Mouse (Mus musculus) bone marrow macrophage, adult 2 months (primary cell): Measurements from ENCODE around the gene Fam25c.

Source experiments
- CTCF ChIP-seq: IDR thresholded peaks from 2 replicates; pipeline ENCODE4 v1.5.1; 2012; ENCODE audit warnings: low read depth, mild to moderate bottlenecking, low read length, moderate library complexity
- POLR2A ChIP-seq: IDR thresholded peaks from 2 replicates; pipeline ENCODE4 v1.6.1; 2012; ENCODE audit warnings: mild to moderate bottlenecking, low read depth, low read length, borderline replicate concordance

GRCm38 (mm10) chr14:34370921-34371320 lies 15.7 kb upstream of the Fam25c start:
- TF ChIP-seq CTCF (no peak), POLR2A (no peak)
